Mouse (Mus musculus) forelimb bud, embryonic 11.5 days (tissue): Measurements from ENCODE around the gene Uvrag.

Source experiments
- DNase-seq: peaks from one replicate; pipeline ENCODE4 v3.0.0-alpha.2; 2012; ENCODE audit warnings: low read depth, low spot score

Uvrag gene

DNA sequence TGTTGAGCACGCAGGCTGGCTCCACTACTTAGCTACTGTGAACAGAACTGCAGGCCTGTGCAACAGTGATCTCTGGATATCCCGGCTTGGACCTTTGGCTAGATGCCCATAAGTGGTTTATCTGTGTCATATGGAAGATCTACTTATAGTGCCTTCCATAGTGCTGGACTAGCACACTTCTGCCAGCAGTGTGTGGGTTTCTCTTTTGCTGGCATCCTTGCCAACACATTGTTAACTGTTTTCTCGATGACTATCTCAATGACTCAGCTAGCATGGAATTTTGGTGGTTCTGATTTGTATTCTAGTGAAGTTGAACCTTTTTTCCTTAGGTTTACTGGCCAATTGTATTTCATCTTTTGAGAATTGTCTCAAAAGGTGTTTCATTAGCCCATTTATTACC is 117.0 kb downstream of the Uvrag start:
- no peak for DNase-seq

DNA sequence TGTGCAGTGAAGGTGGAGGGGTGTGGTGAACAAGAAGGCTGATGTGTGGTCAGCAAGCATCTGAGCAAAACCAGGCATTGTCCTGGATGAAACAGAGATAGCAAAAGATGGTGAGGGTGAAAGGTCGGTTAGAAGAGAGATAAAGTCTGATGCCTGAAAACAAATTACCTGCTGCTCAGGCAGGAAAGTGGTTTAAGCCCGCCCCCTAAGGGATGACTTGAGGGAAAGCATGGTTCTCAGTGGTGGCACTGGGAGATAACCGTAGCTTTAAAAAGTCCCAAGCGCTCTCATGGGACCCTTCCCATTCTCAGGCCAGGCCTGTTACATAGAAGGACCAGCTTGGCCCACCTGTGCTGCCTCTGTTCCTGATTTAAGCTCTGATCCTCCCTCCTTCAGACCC is 119.7 kb downstream of the Uvrag start:
- DNase-seq, result no peak

DNA sequence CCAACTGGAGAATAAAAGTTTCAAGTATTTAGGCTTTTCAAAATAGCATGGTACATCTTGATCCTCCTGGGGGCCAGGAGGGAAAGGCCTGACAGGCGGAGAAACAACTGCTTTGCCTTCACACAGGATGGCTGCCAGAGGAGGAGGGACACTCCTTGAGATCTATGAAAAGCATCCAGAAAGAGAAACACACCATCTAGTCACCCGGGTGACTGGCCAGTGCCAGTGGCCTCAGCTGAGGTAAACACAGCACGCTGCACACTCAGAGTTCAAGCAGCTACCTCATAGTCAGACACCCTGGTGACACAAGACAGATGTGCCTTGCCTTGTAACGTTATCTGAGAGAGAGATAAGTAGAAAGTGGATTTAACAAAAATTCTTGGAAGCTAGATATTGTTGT is 120.6 kb downstream of the Uvrag start:
- no peak for DNase-seq

DNA sequence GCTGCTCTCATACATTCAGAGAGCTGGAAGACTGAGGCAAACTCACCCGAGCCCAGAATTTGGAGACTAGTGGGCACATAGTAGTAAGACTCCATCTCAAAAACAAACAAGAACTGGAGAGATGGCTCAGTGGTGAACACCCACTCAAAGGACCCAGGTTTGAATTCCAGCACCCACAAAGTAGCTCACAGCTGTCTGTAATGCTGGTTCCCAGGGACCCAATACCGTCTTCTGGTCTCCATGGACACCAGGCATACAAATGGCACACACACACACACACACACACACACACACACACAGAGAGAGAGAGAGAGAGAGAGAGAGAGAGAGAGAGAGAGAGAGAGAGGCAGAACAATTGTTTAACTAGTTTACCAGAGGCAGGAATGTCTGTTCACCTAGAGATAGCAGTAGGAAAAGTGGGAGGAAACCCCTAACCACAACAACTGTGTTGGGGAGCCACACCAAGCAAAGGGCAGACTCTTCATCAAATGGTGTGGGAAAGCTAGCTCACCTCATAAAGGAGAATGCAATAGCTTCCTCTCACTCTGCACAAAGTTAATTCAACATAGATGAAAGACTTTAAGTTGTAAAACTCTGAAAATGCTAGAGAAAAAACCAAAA is 123.6 kb downstream of the Uvrag start:
- no peak for DNase-seq

- peak; percentile 25 for DNase-seq
Measured at GRCm38 (mm10) chr7:99015914-99016313, 125.0 kb downstream of the Uvrag start.

GRCm38 (mm10) chr7:99015419-99015818 is 125.5 kb downstream of the Uvrag start:
- DNase-seq, result peak; percentile 17

GRCm38 (mm10) chr7:99014620-99015019 is 126.3 kb downstream of the Uvrag start:
- no peak for DNase-seq

DNA sequence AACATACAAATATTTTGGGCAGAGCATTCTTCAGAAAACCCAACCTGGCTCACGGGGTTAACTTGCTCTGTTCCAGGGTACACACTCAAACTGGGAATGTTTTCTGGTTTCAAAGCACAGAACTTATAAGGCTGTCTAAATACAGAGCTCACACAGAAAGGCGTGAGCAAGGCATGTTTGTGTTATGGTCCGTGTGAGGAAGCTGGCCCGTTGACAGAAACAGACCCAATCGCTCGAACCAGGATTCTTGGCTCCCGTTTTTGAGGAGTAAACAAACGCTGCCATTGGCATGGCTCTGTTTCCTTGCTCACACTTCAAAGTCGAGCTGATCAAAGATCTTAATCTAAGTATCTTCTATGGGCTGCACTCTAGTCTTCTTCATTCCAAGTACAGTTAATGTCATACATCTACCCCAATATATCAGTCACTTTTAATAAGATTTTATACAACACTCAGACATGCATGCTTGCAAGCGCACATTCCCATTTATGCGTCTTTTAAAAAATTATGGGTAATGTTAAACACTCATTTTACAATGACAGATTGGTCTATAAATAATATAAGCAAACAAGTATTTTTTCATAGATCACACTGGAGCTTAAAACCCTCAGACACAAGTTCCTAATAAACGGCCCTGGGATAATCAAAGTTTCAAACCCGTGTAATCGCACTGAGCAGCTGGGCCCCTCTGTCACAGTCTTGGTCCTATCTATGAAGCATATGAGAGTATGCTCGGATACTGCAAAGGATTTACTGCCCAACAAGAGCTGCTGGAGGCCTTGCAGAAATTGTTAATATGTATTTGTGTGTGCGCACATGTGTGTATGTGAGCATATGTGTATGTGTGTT is 133.2 kb downstream of the Uvrag start:
- DNase-seq, result no peak

DNA sequence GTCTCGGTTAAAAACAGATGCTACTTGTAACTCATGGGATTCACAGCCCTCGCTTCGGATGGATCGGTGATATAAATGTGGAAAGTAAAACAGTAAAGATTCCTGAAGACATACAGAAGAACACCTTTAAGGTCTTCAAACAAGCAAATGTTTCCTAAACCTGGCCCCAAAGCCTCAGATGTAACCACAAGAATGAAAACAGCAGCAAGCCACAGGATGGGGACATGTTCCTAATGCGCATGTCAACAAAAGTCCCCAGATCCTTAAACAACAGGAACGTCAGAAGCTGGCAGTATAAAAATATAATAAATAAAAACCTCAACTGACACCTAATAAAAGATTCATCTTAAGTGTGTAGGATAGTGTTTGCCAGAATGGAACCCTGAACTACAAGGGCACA is 137.7 kb downstream of the Uvrag start:
- no peak for DNase-seq

GRCm38 (mm10) chr7:98998722-98999121 is 142.2 kb downstream of the Uvrag start:
- DNase-seq, result no peak

GRCm38 (mm10) chr7:98997760-98998159 is 143.2 kb downstream of the Uvrag start:
- no peak for DNase-seq

DNA sequence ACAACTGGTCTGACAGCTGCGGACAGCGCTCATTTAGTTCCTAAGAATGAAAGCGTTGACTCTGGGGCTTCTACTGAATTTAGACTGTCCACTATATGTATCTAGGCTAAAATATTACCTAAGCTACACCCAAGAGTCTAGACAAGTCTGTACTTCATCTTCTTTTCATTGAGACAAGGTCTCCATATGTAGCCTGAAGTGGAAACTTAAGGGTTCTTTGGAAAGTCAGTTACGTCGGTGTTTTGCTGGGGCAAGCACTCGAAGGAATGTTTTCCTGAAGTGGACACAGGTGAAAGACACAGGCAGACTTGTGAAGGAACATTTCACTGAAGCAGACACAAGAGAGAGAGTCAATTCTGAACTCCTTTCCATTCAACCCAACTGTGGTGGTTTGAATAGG is 144.2 kb downstream of the Uvrag start:
- no peak for DNase-seq

DNA sequence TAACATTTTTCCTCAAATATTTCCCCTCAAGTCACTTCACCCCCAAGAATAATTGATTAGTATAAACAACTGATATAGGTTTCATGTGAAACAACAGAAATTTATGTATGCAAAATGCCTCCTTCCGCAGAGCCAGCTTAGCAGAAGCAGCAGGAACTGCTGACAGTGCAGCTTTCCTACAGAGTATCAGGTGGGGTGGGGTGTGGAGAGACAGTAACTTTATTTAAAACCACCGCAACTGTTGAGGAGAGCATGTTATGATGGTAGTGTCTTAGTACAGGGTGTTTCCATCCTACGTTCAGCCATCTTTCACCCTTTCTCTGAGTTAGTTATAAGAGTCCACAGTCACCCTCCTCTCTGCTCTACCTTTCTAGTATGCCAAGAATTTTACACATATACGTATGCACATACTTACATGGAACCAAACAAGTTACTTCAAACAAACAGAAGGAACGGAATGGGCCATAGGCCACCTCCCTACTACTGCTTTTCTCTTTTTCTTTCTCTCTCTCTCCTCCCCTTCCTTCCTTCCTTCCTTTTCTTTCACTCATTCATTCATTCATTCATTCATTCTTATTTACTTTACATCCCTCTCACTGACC is 145.7 kb downstream of the Uvrag start:
- DNase-seq, result no peak

- DNase-seq, result no peak
Measured at GRCm38 (mm10) chr7:98994137-98994536, 146.8 kb downstream of the Uvrag start.

- DNase-seq, result no peak
Measured at GRCm38 (mm10) chr7:98993395-98993794, 147.5 kb downstream of the Uvrag start.

GRCm38 (mm10) chr7:98991204-98991761 is 149.7 kb downstream of the Uvrag start:
- no peak for DNase-seq

DNA sequence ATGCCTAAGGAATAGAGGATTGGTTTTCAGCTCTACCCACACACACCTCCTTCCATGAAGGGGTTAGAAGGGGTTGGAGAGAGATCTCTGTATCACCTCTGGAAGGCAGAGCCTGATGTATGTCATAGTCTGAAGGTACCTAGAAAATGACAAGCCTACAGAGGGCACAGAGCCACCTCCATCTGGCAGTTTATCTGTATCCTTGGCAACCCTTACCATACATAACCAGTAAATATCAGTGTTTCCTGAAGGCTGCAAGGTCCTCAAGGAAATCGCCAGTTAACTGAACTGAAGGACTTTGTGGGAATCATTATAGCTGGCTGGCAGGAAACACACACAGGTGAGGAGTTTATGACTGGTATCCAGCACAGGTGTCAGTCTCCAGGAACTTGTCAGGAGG is 150.4 kb downstream of the Uvrag start:
- DNase-seq, result no peak

- DNase-seq, result no peak
Measured at GRCm38 (mm10) chr7:98986962-98987441, 153.9 kb downstream of the Uvrag start.

GRCm38 (mm10) chr7:98985935-98986334 is 155.0 kb downstream of the Uvrag start:
- DNase-seq, result no peak

- no peak for DNase-seq
Measured at GRCm38 (mm10) chr7:98985489-98985888, 155.5 kb downstream of the Uvrag start.

DNA sequence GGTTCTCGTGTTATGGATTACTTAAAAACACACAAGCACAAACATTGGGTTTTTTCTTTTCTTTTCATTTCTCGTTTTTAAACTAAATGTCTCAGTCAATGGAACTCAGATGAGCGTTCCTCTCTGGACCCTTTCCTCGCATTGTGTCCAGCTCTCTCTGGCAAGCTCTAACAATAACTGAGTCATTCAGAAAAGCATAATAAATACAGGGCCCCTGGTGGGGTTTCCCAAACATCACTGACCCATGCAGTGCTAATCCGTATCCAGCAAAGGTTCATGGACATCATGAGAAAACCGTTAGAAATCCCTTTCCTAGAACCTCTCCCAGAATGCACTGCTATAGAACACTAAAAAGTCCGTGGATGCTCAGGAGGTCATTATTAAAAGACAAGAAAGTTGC is 156.6 kb downstream of the Uvrag start:
- no peak for DNase-seq

GRCm38 (mm10) chr7:98983058-98983457 is 157.9 kb downstream of the Uvrag start:
- DNase-seq, result no peak
